Mouse (Mus musculus) stomach, postnatal 0 days (tissue): ENCODE data around the gene Enox1. TPM values are rescaled to one million over a fixed set of nuclear protein-coding genes. Genes with fewer than 3 reads are reported as not detected.
A peak's percentile ranks its signal among the peaks of the same experiment; 100 is the strongest.

Source experiments
- ATAC-seq: fragments of 200-750 bp; cut with Nextera tagmentation; 2 replicates; pipeline ENCODE4 v1.8.0; 2017; ENCODE audit not compliant: low FRiP score, low TSS enrichment
- DNase-seq: peaks from one replicate; pipeline ENCODE4 v3.0.0-alpha.2; 2016; ENCODE audit warnings: low spot score
- H3K27ac ChIP-seq: fragments of 300-500 bp; sonication (generic); replicated peaks from 2 replicates; pipeline ENCODE4 v1.5.1; 2014; ENCODE audit warnings: mild to moderate bottlenecking, control low read depth
- H3K27me3 ChIP-seq: fragments of 300-500 bp; sonication (generic); 2 replicates; pipeline ENCODE4 v1.6.1; 2014; ENCODE audit warnings: low read length; ENCODE audit not compliant: control insufficient read depth, insufficient read depth
- H3K36me3 ChIP-seq: fragments of 300-500 bp; sonication (generic); 2 replicates; pipeline ENCODE4 v1.6.1; 2014; ENCODE audit warnings: low read length, mixed read lengths; ENCODE audit not compliant: control insufficient read depth, insufficient read depth
- H3K4me1 ChIP-seq: fragments of 300-500 bp; sonication (generic); replicated peaks from 2 replicates; pipeline ENCODE4 v1.6.1; 2014; ENCODE audit warnings: antibody characterized with exemption; ENCODE audit not compliant: control insufficient read depth, insufficient read depth
- H3K4me2 ChIP-seq: fragments of 300-500 bp; sonication (generic); replicated peaks from 2 replicates; pipeline ENCODE4 v1.6.1; 2014; ENCODE audit warnings: low read depth, mild to moderate bottlenecking, control low read depth, moderate library complexity
- H3K4me3 ChIP-seq: fragments of 300-500 bp; sonication (generic); 2 replicates; pipeline ENCODE4 v1.5.1; 2014; ENCODE audit warnings: low read depth, low read length, control low read depth
- H3K9ac ChIP-seq: fragments of 300-500 bp; sonication (generic); 2 replicates; pipeline ENCODE4 v1.6.1; 2014; ENCODE audit warnings: mild to moderate bottlenecking, low read length, control low read depth, mixed read lengths
- H3K9me3 ChIP-seq: fragments of 300-500 bp; sonication (generic); 2 replicates; pipeline ENCODE4 v1.6.1; 2016; ENCODE audit warnings: low read length; ENCODE audit not compliant: control insufficient read depth
- CTCF ChIP-seq: IDR thresholded peaks from 2 replicates; pipeline ENCODE4 v1.5.1; 2016; ENCODE audit warnings: antibody characterized with exemption, low read depth, mild to moderate bottlenecking, moderate library complexity
- EP300 ChIP-seq: optimal IDR thresholded peaks from 2 replicates; pipeline ENCODE3; 2016; ENCODE audit warnings: antibody characterized with exemption
- WGBS: fragments of 180-500 bp; shearing (Covaris S2); extraction: QIAGEN DNeasy Blood & Tissue Kit; methylation state at CpG from one replicate; pipeline ENCODE4 v1.1.7; 2014; 5-methylcytosine and 5-hydroxymethylcytosine counted together
- polyA plus RNA-seq: library from polyadenylated mRNA; unstranded; fragments of >200 nt; fragmentation: Nextera tagmentation; extraction: Ambion mirVana; gene quantifications from 2 replicates; pipeline ENCODE4 v1.2.1, GENCODE M21; 2015

Gene Enox1
- polyA plus RNA-seq, 1 experiment from 2014 or later: 2.5 TPM

DNA sequence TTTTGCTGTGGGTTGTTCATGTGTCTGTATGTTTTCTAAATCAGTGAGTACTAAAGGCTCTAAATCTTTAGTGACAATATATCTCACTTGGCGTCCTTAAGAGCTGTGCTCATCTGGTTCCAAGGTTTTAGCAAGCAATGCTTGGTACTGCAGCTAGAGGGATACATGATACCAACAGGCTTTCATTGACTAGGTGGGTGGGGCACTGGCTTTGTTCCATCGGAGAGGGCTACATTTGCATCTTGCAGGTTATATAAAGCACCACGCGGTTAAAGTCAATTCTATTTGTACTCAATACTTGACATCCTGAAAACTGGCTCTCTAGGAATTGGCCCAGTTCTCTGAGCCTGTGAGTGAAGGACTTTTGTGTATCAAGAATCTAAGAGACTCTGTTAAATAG, 140.5 kb downstream of the Enox1 start:
- no peaks in the 10 kb centered on the region for H3K27me3 ChIP-seq
- no peaks in the 10 kb centered on the region for H3K9me3 ChIP-seq
- H3K36me3 ChIP-seq: no peaks in the 10 kb centered on the region
- WGBS: 68% methylated on average over 4 of the region's 4 CpGs
- H3K4me1 ChIP-seq: no peaks in the 10 kb centered on the region
- no peak overlapping the region for H3K27ac ChIP-seq
- ATAC-seq: no peak
- no peak overlapping the region for H3K9ac ChIP-seq
- H3K4me3 ChIP-seq: no peak overlapping the region
- TF ChIP-seq CTCF (peak; percentile 26), EP300 (no peak)
- no peak for DNase-seq
- no peak overlapping the region for H3K4me2 ChIP-seq

DNA sequence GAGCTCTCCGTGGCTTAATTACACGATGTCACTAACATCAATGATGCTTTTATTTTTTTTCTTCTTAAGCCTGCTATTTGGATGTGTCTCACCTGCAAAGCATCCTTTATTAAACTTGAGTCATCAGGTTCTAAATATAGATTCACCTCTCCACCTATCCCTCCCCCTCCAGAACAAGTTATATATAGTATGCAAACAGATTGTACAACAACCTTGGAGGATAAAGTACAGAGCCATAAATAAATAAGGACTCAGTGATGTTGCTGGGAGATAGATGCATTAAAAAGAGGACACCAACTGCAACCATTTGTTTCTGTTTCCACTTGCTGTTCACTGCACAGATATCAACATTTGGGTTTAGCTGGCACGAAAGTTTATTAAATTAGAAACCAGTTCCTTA, 141.8 kb downstream of the Enox1 start:
- TF ChIP-seq CTCF: no peak
- no peaks in the 10 kb centered on the region for H3K4me1 ChIP-seq
- no peaks in the 10 kb centered on the region for H3K27me3 ChIP-seq
- DNase-seq (no peak), ATAC-seq (no peak)
- no peaks in the 10 kb centered on the region for H3K9me3 ChIP-seq
- WGBS: 85% methylated on average over 3 of the region's 3 CpGs
- H3K9ac ChIP-seq: no peak overlapping the region
- no peak overlapping the region for H3K4me3 ChIP-seq
- no peak overlapping the region for H3K4me2 ChIP-seq
- H3K36me3 ChIP-seq: no peaks in the 10 kb centered on the region
- no peak overlapping the region for H3K27ac ChIP-seq

DNA sequence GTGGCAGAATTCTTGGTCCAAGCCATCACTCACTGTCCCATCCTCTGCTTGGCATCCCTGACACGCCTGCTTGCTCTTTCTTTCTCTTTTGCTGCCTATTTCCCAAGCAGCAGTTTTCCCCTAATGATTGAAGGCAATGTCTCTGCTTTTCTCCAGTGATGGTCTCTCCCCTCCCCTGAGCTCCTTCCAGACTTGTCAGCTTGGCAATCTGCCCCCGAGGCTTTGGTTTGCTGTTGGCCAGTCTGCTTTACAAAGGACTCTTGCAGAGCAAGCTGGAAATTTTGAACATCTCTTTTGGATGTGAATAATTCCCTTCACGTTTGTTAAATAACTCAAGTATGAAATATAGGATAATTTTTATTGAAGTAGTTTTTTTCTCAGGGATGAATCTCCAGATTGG, 153.0 kb downstream of the Enox1 start:
- H3K9me3 ChIP-seq: no peaks in the 10 kb centered on the region
- H3K4me1 ChIP-seq: no peaks in the 10 kb centered on the region
- no peak overlapping the region for H3K4me2 ChIP-seq
- H3K27me3 ChIP-seq: no peaks in the 10 kb centered on the region
- H3K9ac ChIP-seq: no peak overlapping the region
- H3K27ac ChIP-seq: no peak overlapping the region
- no peak for ATAC-seq
- 54% methylated on average over 3 of the region's 3 CpGs for WGBS
- TF ChIP-seq CTCF: no peak
- no peaks in the 10 kb centered on the region for H3K36me3 ChIP-seq
- no peak for DNase-seq
- no peak overlapping the region for H3K4me3 ChIP-seq

DNA sequence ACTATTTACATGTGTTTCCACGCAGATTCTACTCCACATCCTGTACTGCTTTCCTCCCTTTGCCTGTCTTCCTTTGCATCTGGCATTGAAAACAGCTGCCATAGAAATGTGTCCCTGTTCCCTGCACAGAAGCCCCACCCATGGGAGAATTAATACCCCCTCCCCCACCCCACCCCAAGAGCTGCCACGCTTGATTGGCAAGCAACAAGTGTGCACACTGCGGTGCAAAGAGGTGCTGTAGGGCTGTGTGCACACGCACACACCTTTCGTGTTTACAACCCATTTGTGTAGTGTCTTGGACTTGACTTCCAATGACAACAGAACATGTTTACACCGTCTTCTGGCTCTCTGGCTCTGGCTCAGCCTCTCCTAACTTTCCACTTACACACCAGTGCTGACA, 154.9 kb downstream of the Enox1 start:
- no peak for DNase-seq
- no peaks in the 10 kb centered on the region for H3K27me3 ChIP-seq
- no peaks in the 10 kb centered on the region for H3K9me3 ChIP-seq
- H3K36me3 ChIP-seq: no peaks in the 10 kb centered on the region
- no peak overlapping the region for H3K27ac ChIP-seq
- no peak overlapping the region for H3K4me3 ChIP-seq
- no peak overlapping the region for H3K4me2 ChIP-seq
- WGBS: 61% methylated on average over 6 of the region's 6 CpGs
- no peaks in the 10 kb centered on the region for H3K4me1 ChIP-seq
- ATAC-seq: no peak
- no peak overlapping the region for H3K9ac ChIP-seq
- TF ChIP-seq EP300 (no peak), CTCF (no peak)

DNA sequence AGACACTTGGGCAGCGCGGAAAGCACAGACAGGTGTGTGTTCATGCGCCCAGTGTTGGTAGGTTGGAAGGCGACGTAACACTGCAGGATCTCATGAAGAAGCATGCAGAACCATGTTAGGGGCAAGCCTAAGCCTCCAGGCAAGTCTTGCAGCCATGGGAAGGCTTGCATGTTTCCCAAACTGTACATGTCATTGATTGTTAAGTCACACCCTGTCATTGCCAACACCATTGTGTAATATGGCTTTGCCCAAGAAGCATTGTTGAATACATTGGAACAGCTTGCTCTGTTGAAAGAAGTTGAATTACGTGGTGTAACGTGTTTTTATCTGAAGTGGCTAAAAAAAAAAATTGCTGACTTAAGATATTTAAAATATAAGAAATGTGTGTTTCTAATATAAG, 162.8 kb downstream of the Enox1 start:
- no peak overlapping the region for H3K9ac ChIP-seq
- TF ChIP-seq CTCF (no peak), EP300 (no peak)
- H3K4me1 ChIP-seq: no peaks in the 10 kb centered on the region
- no peak for DNase-seq
- no peak overlapping the region for H3K4me3 ChIP-seq
- no peak overlapping the region for H3K27ac ChIP-seq
- no peaks in the 10 kb centered on the region for H3K9me3 ChIP-seq
- WGBS: 82% methylated on average over 7 of the region's 7 CpGs
- ATAC-seq: no peak
- no peaks in the 10 kb centered on the region for H3K27me3 ChIP-seq
- H3K4me2 ChIP-seq: no peak overlapping the region
- H3K36me3 ChIP-seq: no peaks in the 10 kb centered on the region

DNA sequence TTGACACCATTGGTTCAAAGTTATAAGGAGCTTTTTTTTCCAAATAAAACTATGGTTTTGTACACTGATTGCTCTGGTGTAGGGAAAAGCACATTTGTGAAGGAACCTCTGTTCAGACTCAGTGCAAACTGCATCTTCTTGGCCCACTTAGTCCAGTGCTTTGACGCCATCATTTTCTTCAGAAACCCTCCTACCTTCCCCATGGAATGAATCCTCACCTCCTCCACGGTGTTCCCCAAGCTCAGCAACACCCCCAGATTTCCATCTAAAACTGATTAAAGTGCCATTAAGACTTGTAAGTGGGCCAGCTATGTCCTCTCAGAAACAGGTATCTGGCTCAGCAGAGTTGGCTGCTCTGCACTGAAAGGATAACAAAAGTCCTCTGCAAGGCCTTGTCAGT, 167.8 kb downstream of the Enox1 start:
- Histone ChIP-seq H3K27me3 (no peaks in the 10 kb centered on the region), H3K4me1 (no peaks in the 10 kb centered on the region), H3K9me3 (no peaks in the 10 kb centered on the region), H3K36me3 (no peaks in the 10 kb centered on the region), H3K4me3 (no peak overlapping the region), H3K4me2 (no peak overlapping the region), H3K27ac (no peak overlapping the region), H3K9ac (no peak overlapping the region)
- 85% methylated on average over 2 of the region's 2 CpGs for WGBS
- TF ChIP-seq EP300 (no peak), CTCF (no peak)
- DNase-seq: no peak
- no peak for ATAC-seq
